Mouse (Mus musculus) erythroblast, embryonic 14.5 days (primary cell): ENCODE results near the gene Zfp963.

Experiments used
- GATA1 ChIP-seq: IDR thresholded peaks from 2 replicates; pipeline ENCODE4 v1.6.1; 2012; ENCODE audit warnings: low read length, inconsistent platforms, mixed read lengths
- TAL1 ChIP-seq: IDR thresholded peaks from 3 replicates; pipeline ENCODE4 v1.6.1; 2012; ENCODE audit warnings: low read length, inconsistent platforms, mixed read lengths

DNA sequence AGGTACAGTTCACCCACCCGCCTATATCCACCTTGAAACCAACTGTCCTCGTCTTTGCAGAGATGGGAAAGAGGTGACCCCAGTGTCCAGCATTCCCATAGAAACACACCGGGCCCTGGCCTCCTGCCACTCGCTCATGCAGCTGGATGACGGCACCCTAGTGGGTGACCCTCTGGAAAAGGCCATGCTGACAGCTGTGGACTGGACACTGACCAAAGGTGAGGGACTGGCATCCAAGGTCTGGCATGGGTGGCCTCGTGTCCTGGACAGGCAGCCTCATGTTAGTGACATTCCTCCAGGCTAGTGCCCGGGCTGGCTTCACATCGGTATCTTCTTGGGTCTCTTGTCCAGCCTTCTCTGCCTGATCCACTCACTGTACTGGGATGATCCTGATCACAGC is 49.5 kb upstream of the Zfp963 start:
- TF ChIP-seq TAL1 (no peak), GATA1 (no peak)
